Mouse (Mus musculus): ENCODE results near the gene Ak4. TPM values are rescaled to one million over a fixed set of nuclear protein-coding genes. Genes with fewer than 3 reads are reported as not detected.
"Not testable (repeated sequence)": the region's sequence is repeated elsewhere in the genome, so short reads cannot be mapped to it uniquely, and the experiment has no call there.

Gene Ak4
- polyA plus RNA-seq, 1 experiment = 0.68 TPM

- Histone ChIP-seq H3K4me3 (no peak overlapping the region), H3K79me2 (ENCODE audit: control insufficient read depth, insufficient read depth) (no peaks in the 10 kb centered on the region), H3ac (ENCODE audit: control insufficient read depth, insufficient read length) (no peak overlapping the region), H3K36me3 (ENCODE audit: control insufficient read depth, insufficient read depth) (no peaks in the 10 kb centered on the region), H3K4me2 (ENCODE audit: low read depth) (no peak overlapping the region), H3K27me3 (ENCODE audit: control insufficient read depth, insufficient read depth, insufficient read length) (no peaks in the 10 kb centered on the region)
- TF ChIP-seq TCF12 (IDR thresholded peaks at IDR 0.05; ENCODE audit: insufficient read depth, poor library complexity, severe bottlenecking) (no peak), CEBPB (IDR thresholded peaks at IDR 0.05; ENCODE audit: insufficient read depth, poor library complexity, severe bottlenecking) (no peak), MAX (IDR thresholded peaks at IDR 0.05; ENCODE audit: low read depth) (no peak), REST (IDR thresholded peaks at IDR 0.05; ENCODE audit: insufficient read depth, insufficient read length) (no peak), MYOD1 (IDR thresholded peaks at IDR 0.05; ENCODE audit: control insufficient read depth in 1 of 3, insufficient read length in 2 of 3, low read depth in 2 of 3) (no peak), USF1 (IDR thresholded peaks at IDR 0.05; ENCODE audit: low read depth) (no peak), SRF (IDR thresholded peaks at IDR 0.05; ENCODE audit: control insufficient read depth, insufficient read length, low read depth) (no peak), E2F4 (IDR thresholded peaks at IDR 0.05; ENCODE audit: insufficient read depth) (no peak), POLR2A (IDR thresholded peaks at IDR 0.05; ENCODE audit: insufficient read length, low read depth) (no peak), MYOG (IDR thresholded peaks at IDR 0.05; ENCODE audit: control insufficient read depth in 1 of 3, insufficient read depth in 1 of 3, insufficient read length in 2 of 3, low read depth in 2 of 3) (no peak), TCF3 (IDR thresholded peaks at IDR 0.05; ENCODE audit: insufficient read length, low read depth) (no peak), POLR2AphosphoS2 (IDR thresholded peaks at IDR 0.05; ENCODE audit: insufficient read length, low read depth) (no peak)
These were observed 30.8 kb upstream of the Ak4 start for GRCm38 (mm10) chr4:101388246-101388645.

DNA sequence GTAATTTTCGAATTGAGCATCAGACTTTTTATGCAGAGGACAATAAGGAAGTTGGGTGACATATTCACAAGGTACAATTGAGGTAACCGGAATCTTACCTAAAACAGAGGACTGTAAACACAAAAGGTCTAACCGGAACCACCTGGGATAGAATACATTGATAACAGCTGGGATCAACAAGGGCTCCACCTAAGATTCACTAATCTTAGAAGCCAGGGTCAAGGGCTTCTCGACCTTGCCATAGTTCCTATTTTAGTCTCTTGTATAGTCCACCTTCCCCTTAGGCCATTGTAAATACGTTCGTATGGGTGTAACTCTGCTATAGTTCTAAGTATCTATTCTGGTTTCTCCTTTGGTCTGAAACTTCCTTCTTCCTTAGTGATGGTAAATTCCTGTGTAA lies 30.4 kb upstream of the Ak4 start:
- not testable (repeated sequence) for H3ac ChIP-seq (ENCODE audit: control insufficient read depth, insufficient read length); H3K27me3 ChIP-seq (ENCODE audit: control insufficient read depth, insufficient read depth, insufficient read length); H3K36me3 ChIP-seq (ENCODE audit: control insufficient read depth, insufficient read depth); H3K4me3 ChIP-seq; H3K4me2 ChIP-seq (ENCODE audit: low read depth); H3K79me2 ChIP-seq (ENCODE audit: control insufficient read depth, insufficient read depth)

DNA sequence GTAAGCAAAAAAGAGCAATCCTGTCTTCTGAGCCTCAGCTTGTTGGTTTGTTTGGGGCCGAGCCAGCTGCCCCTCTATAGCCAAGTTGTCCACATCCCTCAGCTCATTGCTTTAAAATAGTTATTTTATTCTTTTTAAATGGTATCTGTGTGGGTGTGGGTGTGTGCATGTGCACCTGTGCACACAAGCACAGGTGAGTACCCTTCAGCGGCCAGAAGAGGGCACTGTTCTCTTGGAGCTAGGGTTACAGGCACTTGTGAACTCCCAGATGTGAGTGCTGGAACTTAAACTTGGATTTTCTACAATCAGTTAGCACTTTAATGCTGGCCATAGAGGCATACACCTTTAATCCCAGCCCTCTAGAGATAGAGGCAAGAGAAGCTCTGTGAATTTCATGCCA lies 26.8 kb upstream of the Ak4 start:
- no peaks in the 10 kb centered on the region for H3K36me3 ChIP-seq (ENCODE audit: control insufficient read depth, insufficient read depth)
- TF ChIP-seq POLR2A (IDR thresholded peaks at IDR 0.05; ENCODE audit: insufficient read length, low read depth) (no peak), TCF12 (IDR thresholded peaks at IDR 0.05; ENCODE audit: insufficient read depth, poor library complexity, severe bottlenecking) (no peak), POLR2AphosphoS2 (IDR thresholded peaks at IDR 0.05; ENCODE audit: insufficient read length, low read depth) (no peak), MAX (IDR thresholded peaks at IDR 0.05; ENCODE audit: low read depth) (no peak), SRF (IDR thresholded peaks at IDR 0.05; ENCODE audit: control insufficient read depth, insufficient read length, low read depth) (no peak), E2F4 (IDR thresholded peaks at IDR 0.05; ENCODE audit: insufficient read depth) (no peak), MYOD1 (IDR thresholded peaks at IDR 0.05; ENCODE audit: control insufficient read depth in 1 of 3, insufficient read length in 2 of 3, low read depth in 2 of 3) (no peak), MYOG (IDR thresholded peaks at IDR 0.05; ENCODE audit: control insufficient read depth in 1 of 3, insufficient read depth in 1 of 3, insufficient read length in 2 of 3, low read depth in 2 of 3) (no peak), USF1 (IDR thresholded peaks at IDR 0.05; ENCODE audit: low read depth) (no peak), TCF3 (IDR thresholded peaks at IDR 0.05; ENCODE audit: insufficient read length, low read depth) (no peak), CEBPB (IDR thresholded peaks at IDR 0.05; ENCODE audit: insufficient read depth, poor library complexity, severe bottlenecking) (no peak), REST (IDR thresholded peaks at IDR 0.05; ENCODE audit: insufficient read depth, insufficient read length) (no peak)
- H3ac ChIP-seq (ENCODE audit: control insufficient read depth, insufficient read length) = no peak overlapping the region
- no peak overlapping the region for H3K4me2 ChIP-seq (ENCODE audit: low read depth)
- no peaks in the 10 kb centered on the region for H3K27me3 ChIP-seq (ENCODE audit: control insufficient read depth, insufficient read depth, insufficient read length)
- no peaks in the 10 kb centered on the region for H3K79me2 ChIP-seq (ENCODE audit: control insufficient read depth, insufficient read depth)
- H3K4me3 ChIP-seq = no peak overlapping the region

DNA sequence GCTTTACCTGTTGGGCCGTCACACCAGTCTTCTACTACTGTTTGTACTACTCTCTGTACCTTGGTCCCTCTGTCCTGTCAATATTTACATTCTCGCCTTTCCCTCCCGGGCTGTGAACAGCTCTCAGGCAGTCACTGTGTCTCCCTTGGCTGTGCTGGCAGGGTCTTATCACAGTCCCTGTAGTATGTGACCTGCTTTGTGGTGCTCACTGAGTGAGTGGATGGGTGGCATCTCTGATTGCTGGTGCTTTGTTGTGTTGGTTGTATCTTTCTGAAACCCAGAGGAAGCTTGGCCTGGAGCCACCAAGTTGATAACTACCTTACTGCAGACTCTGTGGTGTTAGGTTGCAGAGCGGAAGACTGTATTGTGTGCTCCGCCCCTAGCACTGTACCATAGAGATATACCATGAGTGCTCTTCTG lies 25.8 kb upstream of the Ak4 start:
- Histone ChIP-seq H3K36me3 (ENCODE audit: control insufficient read depth, insufficient read depth) (no peaks in the 10 kb centered on the region), H3ac (ENCODE audit: control insufficient read depth, insufficient read length) (no peak overlapping the region), H3K4me2 (ENCODE audit: low read depth) (no peak overlapping the region), H3K27me3 (ENCODE audit: control insufficient read depth, insufficient read depth, insufficient read length) (no peaks in the 10 kb centered on the region), H3K79me2 (ENCODE audit: control insufficient read depth, insufficient read depth) (no peaks in the 10 kb centered on the region), H3K4me3 (no peak overlapping the region)
- no peak for TF ChIP-seq MYOG (IDR thresholded peaks at IDR 0.05; ENCODE audit: control insufficient read depth in 1 of 3, insufficient read depth in 1 of 3, insufficient read length in 2 of 3, low read depth in 2 of 3)

DNA sequence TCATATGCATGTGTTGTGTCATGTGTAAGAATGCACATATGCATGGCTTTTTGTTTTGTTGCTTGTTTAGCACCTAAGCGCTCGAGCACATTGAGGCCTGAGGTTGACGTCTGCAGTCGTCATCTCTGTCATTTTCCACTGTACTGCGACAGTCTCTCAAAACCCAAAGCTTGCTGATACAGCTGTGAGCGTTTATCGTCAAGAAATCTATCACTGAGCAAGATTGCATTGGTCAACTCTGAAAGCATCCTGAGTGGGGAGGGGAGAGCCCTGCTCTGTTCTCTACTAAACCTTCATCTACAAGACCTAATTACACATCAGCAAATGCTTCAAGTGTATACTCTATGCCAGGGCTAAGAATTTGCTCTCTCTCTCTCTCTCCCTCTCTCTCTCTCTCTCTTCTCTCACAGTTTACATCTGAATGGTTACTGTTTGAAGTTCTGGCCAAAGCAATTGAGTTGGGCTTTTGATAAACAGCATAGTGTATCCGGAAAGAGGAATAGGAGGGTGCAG lies 24.0 kb upstream of the Ak4 start:
- Histone ChIP-seq H3K4me3 (no peak overlapping the region), H3K79me2 (ENCODE audit: control insufficient read depth, insufficient read depth) (no peaks in the 10 kb centered on the region), H3K36me3 (ENCODE audit: control insufficient read depth, insufficient read depth) (no peaks in the 10 kb centered on the region), H3K4me2 (ENCODE audit: low read depth) (no peak overlapping the region), H3ac (ENCODE audit: control insufficient read depth, insufficient read length) (no peak overlapping the region), H3K27me3 (ENCODE audit: control insufficient read depth, insufficient read depth, insufficient read length) (no peaks in the 10 kb centered on the region)
- no peak for TF ChIP-seq POLR2AphosphoS2 (IDR thresholded peaks at IDR 0.05; ENCODE audit: insufficient read length, low read depth)

- TF ChIP-seq REST (IDR thresholded peaks at IDR 0.05; ENCODE audit: insufficient read depth, insufficient read length) (no peak), TCF3 (IDR thresholded peaks at IDR 0.05; ENCODE audit: insufficient read length, low read depth) (no peak), POLR2A (IDR thresholded peaks at IDR 0.05; ENCODE audit: insufficient read length, low read depth) (no peak), MYOD1 (IDR thresholded peaks at IDR 0.05; ENCODE audit: control insufficient read depth in 1 of 3, insufficient read length in 2 of 3, low read depth in 2 of 3) (no peak), E2F4 (IDR thresholded peaks at IDR 0.05; ENCODE audit: insufficient read depth) (no peak), USF1 (IDR thresholded peaks at IDR 0.05; ENCODE audit: low read depth) (no peak), MAX (IDR thresholded peaks at IDR 0.05; ENCODE audit: low read depth) (no peak), SRF (IDR thresholded peaks at IDR 0.05; ENCODE audit: control insufficient read depth, insufficient read length, low read depth) (no peak), CEBPB (IDR thresholded peaks at IDR 0.05; ENCODE audit: insufficient read depth, poor library complexity, severe bottlenecking) (no peak), POLR2AphosphoS2 (IDR thresholded peaks at IDR 0.05; ENCODE audit: insufficient read length, low read depth) (no peak), MYOG (IDR thresholded peaks at IDR 0.05; ENCODE audit: control insufficient read depth in 1 of 3, insufficient read depth in 1 of 3, insufficient read length in 2 of 3, low read depth in 2 of 3) (no peak), TCF12 (IDR thresholded peaks at IDR 0.05; ENCODE audit: insufficient read depth, poor library complexity, severe bottlenecking) (no peak)
- Histone ChIP-seq H3K27me3 (ENCODE audit: control insufficient read depth, insufficient read depth, insufficient read length) (no peaks in the 10 kb centered on the region), H3K4me3 (no peak overlapping the region), H3K36me3 (ENCODE audit: control insufficient read depth, insufficient read depth) (no peaks in the 10 kb centered on the region), H3K79me2 (ENCODE audit: control insufficient read depth, insufficient read depth) (no peaks in the 10 kb centered on the region), H3ac (ENCODE audit: control insufficient read depth, insufficient read length) (no peak overlapping the region), H3K4me2 (ENCODE audit: low read depth) (no peak overlapping the region)
These were observed 19.0 kb upstream of the Ak4 start for GRCm38 (mm10) chr4:101400025-101400594.

Measured in myocyte (in vitro differentiated cells).